Mouse (Mus musculus): ENCODE data around the gene Icos. TPM values are rescaled to one million over a fixed set of nuclear protein-coding genes. Genes with fewer than 3 reads are reported as not detected.

Icos gene
- polyA plus RNA-seq, 1 experiment from 2014 or later = not detected

DNA sequence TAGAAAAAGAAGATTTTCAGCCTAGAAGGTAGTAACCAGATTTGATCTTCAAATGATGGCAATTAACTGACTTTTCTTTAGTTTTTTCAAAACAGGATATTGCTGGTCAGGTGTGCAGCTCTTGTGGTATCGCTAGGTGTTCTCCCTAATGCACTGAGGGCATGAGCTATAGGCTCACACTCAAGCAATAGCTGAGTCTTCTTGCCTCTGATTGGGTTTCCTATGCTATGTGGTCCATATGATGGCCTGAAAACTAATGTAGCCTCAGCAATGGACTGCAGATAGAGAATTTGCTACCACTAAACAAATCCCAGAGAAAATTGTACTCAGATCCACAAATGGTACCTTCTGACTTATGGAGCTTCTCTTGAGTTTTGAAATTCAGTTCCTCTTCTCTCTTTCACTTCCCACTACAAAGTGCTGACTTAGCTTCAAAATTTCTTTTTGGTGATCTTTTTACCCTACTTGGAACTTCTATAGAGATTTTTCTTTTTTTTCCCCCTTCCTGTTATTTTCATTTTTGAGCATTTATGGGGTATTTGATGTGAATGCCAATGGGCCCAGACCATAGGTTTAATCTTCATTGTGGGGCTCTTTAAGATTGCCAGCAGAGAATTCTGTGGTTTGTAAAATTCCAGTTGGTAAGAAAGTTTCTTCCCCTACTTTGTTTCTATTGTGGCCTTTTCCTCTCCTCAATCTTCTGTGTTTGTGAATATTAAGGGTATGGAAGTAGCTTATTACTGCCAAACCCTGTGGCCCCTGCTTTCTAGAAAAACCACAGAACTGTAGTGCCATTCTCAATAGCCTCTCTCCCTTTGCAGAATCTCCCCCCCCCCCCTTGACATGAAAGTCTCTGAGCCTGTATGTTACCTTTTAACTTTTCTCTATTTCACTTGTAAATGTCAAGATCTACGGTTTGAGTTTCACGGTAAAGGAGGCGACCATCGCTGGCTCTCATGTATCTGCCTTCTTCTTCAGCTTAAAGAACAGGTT, 36.4 kb upstream of the Icos start:
- Histone ChIP-seq H3K4me2 (ENCODE audit: low read depth, low read length, severe bottlenecking) (no peak overlapping the region), H3K4me3 (ENCODE audit: low read depth, low read length) (no peak overlapping the region), H3K27me3 (ENCODE audit: control insufficient read depth, insufficient read depth, low read length) (no peaks in the 10 kb centered on the region), H3K27ac (ENCODE audit: low read depth, low read length) (no peak overlapping the region), H3K36me3 (ENCODE audit: control insufficient read depth, insufficient read depth, low read length) (no peaks in the 10 kb centered on the region), H3K9ac (ENCODE audit: low read length) (no peak overlapping the region), H3K9me3 (ENCODE audit: control insufficient read depth, low read length) (no peaks in the 10 kb centered on the region), H3K4me1 (replicated peaks; ENCODE audit: control insufficient read depth, insufficient read depth, low read length) (no peaks in the 10 kb centered on the region)
- DNase-seq (ENCODE audit: low spot score) (no peak), ATAC-seq (replicated peaks; ENCODE audit: low FRiP score) (no peak)
- 92% methylated on average over 5 of the region's 5 CpGs for WGBS

- Histone ChIP-seq H3K4me1 (replicated peaks; ENCODE audit: control insufficient read depth, insufficient read depth, low read length) (no peaks in the 10 kb centered on the region), H3K9ac (ENCODE audit: low read length) (no peak overlapping the region), H3K4me3 (ENCODE audit: low read depth, low read length) (no peak overlapping the region), H3K4me2 (ENCODE audit: low read depth, low read length, severe bottlenecking) (no peak overlapping the region), H3K27ac (ENCODE audit: low read depth, low read length) (no peak overlapping the region), H3K9me3 (ENCODE audit: control insufficient read depth, low read length) (no peaks in the 10 kb centered on the region), H3K36me3 (ENCODE audit: control insufficient read depth, insufficient read depth, low read length) (no peaks in the 10 kb centered on the region), H3K27me3 (ENCODE audit: control insufficient read depth, insufficient read depth, low read length) (no peaks in the 10 kb centered on the region)
- DNase-seq (ENCODE audit: low spot score) (no peak), ATAC-seq (replicated peaks; ENCODE audit: low FRiP score) (no peak)
- 90% methylated on average over 2 of the region's 2 CpGs for WGBS
Measured at GRCm38 (mm10) chr1:60942921-60943320, 34.8 kb upstream of the Icos start.

- no peaks in the 10 kb centered on the region for H3K9me3 ChIP-seq (ENCODE audit: control insufficient read depth, low read length)
- H3K9ac ChIP-seq (ENCODE audit: low read length) = no peak overlapping the region
- DNase-seq (ENCODE audit: low spot score) = no peak
- H3K27me3 ChIP-seq (ENCODE audit: control insufficient read depth, insufficient read depth, low read length) = no peaks in the 10 kb centered on the region
- no peak overlapping the region for H3K4me3 ChIP-seq (ENCODE audit: low read depth, low read length)
- H3K4me2 ChIP-seq (ENCODE audit: low read depth, low read length, severe bottlenecking) = no peak overlapping the region
- H3K36me3 ChIP-seq (ENCODE audit: control insufficient read depth, insufficient read depth, low read length) = no peaks in the 10 kb centered on the region
- H3K27ac ChIP-seq (ENCODE audit: low read depth, low read length) = no peak overlapping the region
- no peaks in the 10 kb centered on the region for H3K4me1 ChIP-seq (replicated peaks; ENCODE audit: control insufficient read depth, insufficient read depth, low read length)
- ATAC-seq (replicated peaks; ENCODE audit: low FRiP score) = no peak
- 82% methylated on average over 8 of the region's 8 CpGs for WGBS
Measured at GRCm38 (mm10) chr1:60945633-60946401, 31.9 kb upstream of the Icos start.

- 91% methylated on average over 6 of the region's 6 CpGs for WGBS
- Histone ChIP-seq H3K36me3 (ENCODE audit: control insufficient read depth, insufficient read depth, low read length) (no peaks in the 10 kb centered on the region), H3K27me3 (ENCODE audit: control insufficient read depth, insufficient read depth, low read length) (no peaks in the 10 kb centered on the region), H3K4me1 (replicated peaks; ENCODE audit: control insufficient read depth, insufficient read depth, low read length) (no peaks in the 10 kb centered on the region), H3K27ac (ENCODE audit: low read depth, low read length) (no peak overlapping the region), H3K9ac (ENCODE audit: low read length) (no peak overlapping the region), H3K4me2 (ENCODE audit: low read depth, low read length, severe bottlenecking) (no peak overlapping the region), H3K4me3 (ENCODE audit: low read depth, low read length) (no peak overlapping the region), H3K9me3 (ENCODE audit: control insufficient read depth, low read length) (no peaks in the 10 kb centered on the region)
- no peak for DNase-seq (ENCODE audit: low spot score)
- ATAC-seq (replicated peaks; ENCODE audit: low FRiP score) = no peak
Measured at GRCm38 (mm10) chr1:60948112-60948511, 29.6 kb upstream of the Icos start.

- Histone ChIP-seq H3K27ac (ENCODE audit: low read depth, low read length) (no peak overlapping the region), H3K9me3 (ENCODE audit: control insufficient read depth, low read length) (no peaks in the 10 kb centered on the region), H3K4me3 (ENCODE audit: low read depth, low read length) (no peak overlapping the region), H3K4me2 (ENCODE audit: low read depth, low read length, severe bottlenecking) (no peak overlapping the region), H3K27me3 (ENCODE audit: control insufficient read depth, insufficient read depth, low read length) (no peaks in the 10 kb centered on the region), H3K9ac (ENCODE audit: low read length) (no peak overlapping the region), H3K4me1 (replicated peaks; ENCODE audit: control insufficient read depth, insufficient read depth, low read length) (no peaks in the 10 kb centered on the region), H3K36me3 (ENCODE audit: control insufficient read depth, insufficient read depth, low read length) (no peaks in the 10 kb centered on the region)
- WGBS = 80% methylated on average over 7 of the region's 7 CpGs
- no peak for ATAC-seq (replicated peaks; ENCODE audit: low FRiP score)
- no peak for DNase-seq (ENCODE audit: low spot score)
Measured at GRCm38 (mm10) chr1:60952958-60953357, 24.8 kb upstream of the Icos start.

DNA sequence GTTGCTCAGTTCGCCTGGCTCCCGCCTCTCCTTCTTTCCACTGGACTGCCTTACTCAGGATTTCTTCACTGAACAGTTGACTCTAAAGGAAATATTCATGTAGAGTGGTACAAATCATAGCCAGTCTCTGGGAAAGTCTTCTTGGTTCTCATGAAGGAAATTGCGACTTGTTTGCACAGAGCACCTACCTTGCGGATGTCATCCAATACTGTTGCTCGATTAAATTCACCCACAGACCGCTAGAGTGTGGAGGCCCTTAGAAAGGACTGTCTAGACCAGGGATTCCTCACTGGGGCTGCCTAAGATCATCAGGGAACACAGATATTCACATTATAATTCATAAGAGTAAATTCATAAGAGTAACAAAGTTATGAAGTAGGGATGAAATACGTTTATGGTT, 24.0 kb upstream of the Icos start:
- 93% methylated on average over 7 of the region's 7 CpGs for WGBS
- H3K4me1 ChIP-seq (replicated peaks; ENCODE audit: control insufficient read depth, insufficient read depth, low read length) = no peaks in the 10 kb centered on the region
- no peaks in the 10 kb centered on the region for H3K27me3 ChIP-seq (ENCODE audit: control insufficient read depth, insufficient read depth, low read length)
- H3K4me3 ChIP-seq (ENCODE audit: low read depth, low read length) = no peak overlapping the region
- H3K27ac ChIP-seq (ENCODE audit: low read depth, low read length) = no peak overlapping the region
- H3K9ac ChIP-seq (ENCODE audit: low read length) = no peak overlapping the region
- no peaks in the 10 kb centered on the region for H3K9me3 ChIP-seq (ENCODE audit: control insufficient read depth, low read length)
- DNase-seq (ENCODE audit: low spot score) (no peak), ATAC-seq (replicated peaks; ENCODE audit: low FRiP score) (no peak)
- no peaks in the 10 kb centered on the region for H3K36me3 ChIP-seq (ENCODE audit: control insufficient read depth, insufficient read depth, low read length)
- no peak overlapping the region for H3K4me2 ChIP-seq (ENCODE audit: low read depth, low read length, severe bottlenecking)

DNA sequence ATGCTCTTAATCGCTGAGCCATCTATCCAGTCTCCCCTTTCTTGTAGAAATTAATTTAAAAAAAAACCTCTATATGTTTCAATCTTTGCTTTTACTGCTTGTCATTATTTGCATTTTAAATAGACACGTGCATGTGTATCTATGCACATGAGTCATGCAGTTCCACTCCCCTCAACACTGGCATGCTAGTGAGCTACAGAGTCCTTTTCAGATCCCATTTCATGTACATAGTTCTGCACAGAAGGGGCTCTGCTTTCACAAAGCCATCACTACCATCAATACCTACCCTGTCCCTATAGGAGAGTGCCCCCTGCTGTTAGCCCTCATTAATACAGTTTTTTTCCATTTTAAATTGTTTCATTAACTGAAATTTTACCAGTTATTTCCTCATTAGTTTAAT, 23.0 kb upstream of the Icos start:
- Histone ChIP-seq H3K9ac (ENCODE audit: low read length) (no peak overlapping the region), H3K4me1 (replicated peaks; ENCODE audit: control insufficient read depth, insufficient read depth, low read length) (no peaks in the 10 kb centered on the region), H3K4me2 (ENCODE audit: low read depth, low read length, severe bottlenecking) (no peak overlapping the region), H3K4me3 (ENCODE audit: low read depth, low read length) (no peak overlapping the region), H3K27me3 (ENCODE audit: control insufficient read depth, insufficient read depth, low read length) (no peaks in the 10 kb centered on the region), H3K9me3 (ENCODE audit: control insufficient read depth, low read length) (no peaks in the 10 kb centered on the region), H3K27ac (ENCODE audit: low read depth, low read length) (no peak overlapping the region), H3K36me3 (ENCODE audit: control insufficient read depth, insufficient read depth, low read length) (no peaks in the 10 kb centered on the region)
- no peak for ATAC-seq (replicated peaks; ENCODE audit: low FRiP score)
- DNase-seq (ENCODE audit: low spot score) = no peak
- 63% methylated on average over 2 of the region's 2 CpGs for WGBS

DNA sequence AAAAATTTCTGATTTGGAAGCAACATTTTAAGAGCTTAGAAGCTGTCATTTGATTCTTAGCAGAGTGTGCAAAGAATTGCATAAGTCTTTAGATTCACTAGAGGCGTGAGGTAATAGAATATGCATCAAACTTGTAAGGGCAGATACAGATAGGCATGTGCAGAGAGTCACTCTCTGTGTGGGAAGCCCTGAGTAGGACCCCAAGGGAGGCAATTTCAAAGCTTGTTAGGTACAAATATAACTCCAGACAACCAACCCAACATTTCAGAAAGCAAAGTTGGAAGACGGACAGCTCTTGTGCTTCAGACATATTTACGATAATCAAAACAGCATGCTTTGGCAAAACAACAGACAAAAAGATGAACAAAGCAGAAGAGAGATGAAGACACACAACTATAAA, 22.5 kb upstream of the Icos start:
- ATAC-seq (replicated peaks; ENCODE audit: low FRiP score) (no peak), DNase-seq (ENCODE audit: low spot score) (no peak)
- H3K4me2 ChIP-seq (ENCODE audit: low read depth, low read length, severe bottlenecking) = no peak overlapping the region
- no peaks in the 10 kb centered on the region for H3K36me3 ChIP-seq (ENCODE audit: control insufficient read depth, insufficient read depth, low read length)
- no peak overlapping the region for H3K4me3 ChIP-seq (ENCODE audit: low read depth, low read length)
- H3K4me1 ChIP-seq (replicated peaks; ENCODE audit: control insufficient read depth, insufficient read depth, low read length) = no peaks in the 10 kb centered on the region
- H3K27ac ChIP-seq (ENCODE audit: low read depth, low read length) = no peak overlapping the region
- no peak overlapping the region for H3K9ac ChIP-seq (ENCODE audit: low read length)
- H3K27me3 ChIP-seq (ENCODE audit: control insufficient read depth, insufficient read depth, low read length) = no peaks in the 10 kb centered on the region
- WGBS = 94% methylated on average over 3 of the region's 3 CpGs
- no peaks in the 10 kb centered on the region for H3K9me3 ChIP-seq (ENCODE audit: control insufficient read depth, low read length)

Measured in forebrain, embryonic 11.5 days (tissue).